Mouse (Mus musculus) hindbrain, embryonic 11.5 days (tissue): ENCODE measurements around the gene Tes3-ps. TPM values are rescaled to one million over a fixed set of nuclear protein-coding genes. Genes with fewer than 3 reads are reported as not detected.

ENCODE experiments used
- ATAC-seq: fragments of 200-750 bp; cut with Nextera tagmentation; 2 replicates; pipeline ENCODE4 v1.8.0; 2017; ENCODE audit warnings: mild to moderate bottlenecking, moderate TSS enrichment, moderate library complexity; ENCODE audit not compliant: low FRiP score
- DNase-seq: peaks from one replicate; pipeline ENCODE4 v3.0.0-alpha.2; 2015; ENCODE audit warnings: low spot score
- H3K27ac ChIP-seq: fragments of 300-500 bp; sonication (generic); 2 replicates; pipeline ENCODE4 v1.5.1; 2014; ENCODE audit warnings: mild to moderate bottlenecking, low read depth, low read length
- H3K27me3 ChIP-seq: fragments of 300-500 bp; sonication (generic); 2 replicates; pipeline ENCODE4 v1.6.1; 2014; ENCODE audit warnings: mild to moderate bottlenecking, low read length, moderate library complexity, mixed read lengths; ENCODE audit not compliant: control insufficient read depth, insufficient read depth
- H3K36me3 ChIP-seq: fragments of 300-500 bp; sonication (generic); 2 replicates; pipeline ENCODE4 v1.6.1; 2014; ENCODE audit warnings: mild to moderate bottlenecking, low read length, moderate library complexity, mixed read lengths; ENCODE audit not compliant: control insufficient read depth, insufficient read depth
- H3K4me1 ChIP-seq: fragments of 300-500 bp; sonication (generic); replicated peaks from 2 replicates; pipeline ENCODE4 v1.6.1; 2014; ENCODE audit warnings: low read length, mixed read lengths; ENCODE audit not compliant: control insufficient read depth, insufficient read depth
- H3K4me2 ChIP-seq: fragments of 300-500 bp; sonication (generic); replicated peaks from 2 replicates; pipeline ENCODE4 v1.6.1; 2014; ENCODE audit warnings: mild to moderate bottlenecking, low read depth, low read length
- H3K4me3 ChIP-seq: fragments of 300-500 bp; sonication (generic); 2 replicates; pipeline ENCODE4 v1.5.1; 2014; ENCODE audit warnings: low read depth, low read length
- H3K9ac ChIP-seq: fragments of 300-500 bp; sonication (generic); 2 replicates; pipeline ENCODE4 v1.6.1; 2014; ENCODE audit warnings: low read depth, low read length
- H3K9me3 ChIP-seq: fragments of 300-500 bp; sonication (generic); 2 replicates; pipeline ENCODE4 v1.6.1; 2016; ENCODE audit warnings: low read length; ENCODE audit not compliant: control insufficient read depth
- whole genome bisulfite sequencing: fragments of 180-500 bp; shearing (Covaris S2); extraction: QIAGEN DNeasy Blood & Tissue Kit; methylation state at CpG from one replicate; pipeline ENCODE4 v1.1.7; 2014; 5-methylcytosine and 5-hydroxymethylcytosine counted together
- polyA plus RNA-seq: library from polyadenylated mRNA; unstranded; fragments of >200 nt; fragmentation: Nextera tagmentation; extraction: Ambion mirVana; gene quantifications from 2 replicates; pipeline ENCODE4 v1.2.1, GENCODE M21; 2014

Gene Tes3-ps
- polyA plus RNA-seq, 1 experiment from 2014 or later, result 0.65 TPM

DNA sequence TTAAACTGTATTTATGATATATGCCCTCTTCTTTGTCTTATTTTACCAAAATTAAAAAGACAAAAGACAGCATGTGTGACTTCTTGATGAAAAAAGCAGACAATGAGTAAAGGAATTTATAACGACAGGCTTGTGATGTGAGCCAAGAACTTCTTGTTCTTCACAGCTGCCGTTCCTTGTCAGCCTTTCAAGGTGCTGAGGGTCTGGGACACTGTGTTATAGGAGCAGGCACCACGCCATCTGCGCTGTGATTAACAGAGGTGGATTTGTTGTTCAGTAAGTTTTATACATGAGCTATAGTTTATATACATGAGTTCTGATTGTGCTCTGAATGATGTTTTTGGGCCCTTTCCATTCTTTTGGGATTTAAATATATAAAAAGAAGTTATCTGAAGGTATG lies 13.7 kb upstream of the Tes3-ps start:
- ATAC-seq (no peak), DNase-seq (no peak)
- H3K4me2 ChIP-seq, result no peak overlapping the region
- H3K36me3 ChIP-seq, result no peaks in the 10 kb centered on the region
- no peak overlapping the region for H3K27ac ChIP-seq
- 86% methylated on average over 4 of the region's 4 CpGs for WGBS
- no peaks in the 10 kb centered on the region for H3K9me3 ChIP-seq
- H3K4me3 ChIP-seq, result no peak overlapping the region
- no peak overlapping the region for H3K9ac ChIP-seq
- H3K27me3 ChIP-seq, result no peaks in the 10 kb centered on the region
- no peaks in the 10 kb centered on the region for H3K4me1 ChIP-seq

DNA sequence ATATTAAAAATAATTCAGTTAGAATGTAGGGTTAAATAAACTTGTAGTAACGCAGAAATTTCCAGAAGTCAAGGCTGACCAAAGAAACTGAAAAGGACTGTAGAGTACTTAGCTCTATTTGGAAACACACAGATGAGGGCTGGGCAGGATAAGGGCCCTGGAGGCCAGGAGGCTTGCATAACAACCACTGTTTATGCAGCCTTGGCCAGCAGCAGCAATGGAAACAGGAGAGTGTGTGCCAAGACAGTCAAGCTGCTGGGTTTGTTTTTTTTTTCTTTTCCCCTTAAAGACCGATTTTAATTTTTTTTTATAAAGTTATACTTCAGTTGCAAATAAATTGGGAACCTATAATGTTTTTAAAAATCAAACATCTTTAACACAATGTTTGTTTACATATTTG lies 13.1 kb upstream of the Tes3-ps start:
- H3K4me1 ChIP-seq, result no peaks in the 10 kb centered on the region
- no peak overlapping the region for H3K4me2 ChIP-seq
- WGBS, result 85% methylated on average over 2 of the region's 2 CpGs
- H3K9me3 ChIP-seq, result no peaks in the 10 kb centered on the region
- no peaks in the 10 kb centered on the region for H3K36me3 ChIP-seq
- DNase-seq (no peak), ATAC-seq (no peak)
- H3K27me3 ChIP-seq, result no peaks in the 10 kb centered on the region
- no peak overlapping the region for H3K9ac ChIP-seq
- no peak overlapping the region for H3K4me3 ChIP-seq
- no peak overlapping the region for H3K27ac ChIP-seq

DNA sequence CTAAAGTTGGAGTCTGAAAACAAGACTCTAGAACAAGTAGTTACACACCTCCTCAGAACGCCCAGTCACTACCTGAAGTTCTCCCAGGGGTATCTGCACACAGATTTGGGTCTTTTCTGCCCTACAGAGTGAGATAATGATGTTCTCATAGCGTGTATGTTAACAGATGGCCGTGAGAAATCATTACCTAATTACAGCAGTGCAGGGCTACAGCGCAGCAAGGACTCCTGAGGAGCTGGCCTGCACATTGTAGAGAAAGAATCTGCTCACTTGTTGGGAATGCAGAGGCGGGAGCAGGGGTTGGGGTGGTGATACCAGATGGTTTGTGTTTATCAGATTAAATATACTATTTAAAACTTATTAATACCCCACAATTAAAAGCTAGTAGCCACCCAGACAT lies 12.6 kb upstream of the Tes3-ps start:
- Histone ChIP-seq H3K9me3 (no peaks in the 10 kb centered on the region), H3K9ac (no peak overlapping the region), H3K4me1 (no peaks in the 10 kb centered on the region), H3K4me2 (no peak overlapping the region), H3K4me3 (no peak overlapping the region), H3K36me3 (no peaks in the 10 kb centered on the region), H3K27ac (no peak overlapping the region), H3K27me3 (no peaks in the 10 kb centered on the region)
- DNase-seq (no peak), ATAC-seq (no peak)
- WGBS, result 66% methylated on average over 5 of the region's 5 CpGs

DNA sequence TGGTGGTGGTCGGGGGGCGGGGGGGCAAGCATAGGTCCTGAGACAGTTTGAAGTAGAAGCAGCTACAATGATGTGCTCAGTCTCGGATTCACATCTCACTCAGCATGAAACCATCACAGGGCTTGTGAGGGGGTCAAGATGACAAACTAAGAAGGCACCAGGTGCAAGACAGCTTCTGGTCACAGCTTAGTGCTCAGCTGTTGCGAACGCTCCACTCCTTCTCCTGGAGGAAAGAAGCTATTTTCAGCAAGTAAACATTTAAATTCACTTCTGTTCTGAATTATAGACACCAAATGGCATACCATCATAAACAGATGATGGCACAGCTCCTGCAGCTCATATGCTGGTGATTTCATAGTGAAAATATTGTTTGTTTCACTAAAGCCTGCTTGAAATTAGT lies 7.7 kb upstream of the Tes3-ps start:
- Histone ChIP-seq H3K9me3 (no peaks in the 10 kb centered on the region), H3K36me3 (no peaks in the 10 kb centered on the region), H3K27ac (no peak overlapping the region), H3K27me3 (no peaks in the 10 kb centered on the region), H3K9ac (no peak overlapping the region), H3K4me2 (no peak overlapping the region), H3K4me1 (no peaks in the 10 kb centered on the region), H3K4me3 (no peak overlapping the region)
- DNase-seq (no peak), ATAC-seq (no peak)
- 87% methylated on average over 5 of the region's 5 CpGs for WGBS

DNA sequence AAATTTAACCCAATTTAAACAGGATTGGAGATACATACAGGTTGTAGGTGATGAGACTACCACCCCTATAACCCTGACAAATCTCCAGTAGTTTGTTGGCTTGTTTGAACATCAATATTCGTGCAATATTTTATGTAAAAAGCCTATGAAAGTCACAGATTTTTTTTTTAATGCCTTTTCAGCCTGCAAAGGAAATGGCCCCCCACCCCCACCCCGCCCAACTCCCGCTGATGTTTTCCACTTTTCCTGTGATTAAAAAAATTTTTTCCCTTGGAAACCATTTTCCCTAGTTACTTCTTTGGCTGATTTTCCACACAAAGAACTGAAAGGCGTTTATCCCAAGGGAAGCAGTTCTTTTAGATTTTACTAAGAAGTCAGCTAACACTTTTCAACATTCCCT lies 11.4 kb downstream of the Tes3-ps start, which contains the start of gene Ecm2:
Gene Ecm2 (plus strand): TSS at position 301 of the 400 bp plus-strand sequence.
- H3K27ac ChIP-seq, result no peak within 1 kb of the TSS
- DNase-seq, result no peak
- WGBS, result 52% methylated on average over 4 of the region's 4 CpGs

DNA sequence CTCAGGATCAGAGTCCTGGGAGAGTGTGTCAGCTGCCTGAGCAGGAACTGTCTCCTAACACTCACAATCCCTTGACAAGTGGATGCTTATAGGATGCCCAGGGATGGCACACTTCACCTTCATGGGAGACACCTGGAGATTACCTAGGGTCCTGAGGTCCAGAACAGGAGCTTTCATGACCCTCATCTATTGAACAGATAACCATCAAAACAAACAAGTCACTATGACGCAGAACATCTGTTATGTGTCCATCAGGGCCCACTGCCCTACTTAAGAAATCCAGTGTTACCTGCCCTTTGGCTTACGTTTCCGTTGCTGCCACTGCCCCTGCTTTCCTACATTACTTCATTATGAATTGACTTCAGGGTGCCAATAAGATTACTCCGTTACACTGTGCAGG lies 12.7 kb downstream of the Tes3-ps start:
- Histone ChIP-seq H3K9ac (no peak overlapping the region), H3K36me3 (no peaks in the 10 kb centered on the region), H3K4me2 (no peak overlapping the region), H3K9me3 (no peaks in the 10 kb centered on the region), H3K4me3 (no peak overlapping the region), H3K4me1 (no peaks in the 10 kb centered on the region), H3K27ac (no peak overlapping the region), H3K27me3 (no peaks in the 10 kb centered on the region)
- no peak for DNase-seq
- ATAC-seq, result no peak
- WGBS, result 88% methylated on average over 4 of the region's 4 CpGs

More for the DNA sequence above, 11.4 kb downstream of the Tes3-ps start, which contains the start of gene Ecm2:
- H3K4me1 ChIP-seq, result no peaks in the 10 kb centered on the region
- ATAC-seq, result no peak
- no peak within 1 kb of the TSS for H3K4me3 ChIP-seq
- no peak within 1 kb of the TSS for H3K9ac ChIP-seq
- H3K36me3 ChIP-seq, result no peaks in the 10 kb centered on the region
- no peaks in the 10 kb centered on the region for H3K9me3 ChIP-seq
- H3K27me3 ChIP-seq, result no peaks in the 10 kb centered on the region
- H3K4me2 ChIP-seq, result no peak within 1 kb of the TSS

DNA sequence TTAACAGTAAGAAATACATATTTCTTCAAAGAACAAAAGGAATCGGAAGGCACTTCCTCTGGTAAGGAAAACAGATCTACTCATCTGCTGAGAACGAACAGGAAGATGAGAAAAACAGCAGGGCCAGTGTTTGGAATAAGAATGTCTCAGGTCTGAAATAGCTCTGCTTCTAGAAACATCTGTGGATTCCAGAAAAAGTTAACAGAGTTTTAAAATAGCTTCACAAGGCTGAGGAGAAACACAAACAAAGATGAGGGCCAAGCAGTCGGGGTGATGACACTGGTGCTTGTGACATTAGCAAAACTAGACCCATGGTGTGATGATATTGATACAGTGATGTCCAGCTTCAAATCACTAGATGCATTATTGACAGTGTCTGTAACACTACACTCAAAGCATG lies 14.1 kb downstream of the Tes3-ps start:
- 79% methylated on average over 3 of the region's 3 CpGs for WGBS
- H3K4me1 ChIP-seq, result no peaks in the 10 kb centered on the region
- DNase-seq, result no peak
- no peak overlapping the region for H3K9ac ChIP-seq
- ATAC-seq, result no peak
- no peaks in the 10 kb centered on the region for H3K27me3 ChIP-seq
- no peak overlapping the region for H3K4me2 ChIP-seq
- no peaks in the 10 kb centered on the region for H3K9me3 ChIP-seq
- no peaks in the 10 kb centered on the region for H3K36me3 ChIP-seq
- H3K27ac ChIP-seq, result no peak overlapping the region
- H3K4me3 ChIP-seq, result no peak overlapping the region

DNA sequence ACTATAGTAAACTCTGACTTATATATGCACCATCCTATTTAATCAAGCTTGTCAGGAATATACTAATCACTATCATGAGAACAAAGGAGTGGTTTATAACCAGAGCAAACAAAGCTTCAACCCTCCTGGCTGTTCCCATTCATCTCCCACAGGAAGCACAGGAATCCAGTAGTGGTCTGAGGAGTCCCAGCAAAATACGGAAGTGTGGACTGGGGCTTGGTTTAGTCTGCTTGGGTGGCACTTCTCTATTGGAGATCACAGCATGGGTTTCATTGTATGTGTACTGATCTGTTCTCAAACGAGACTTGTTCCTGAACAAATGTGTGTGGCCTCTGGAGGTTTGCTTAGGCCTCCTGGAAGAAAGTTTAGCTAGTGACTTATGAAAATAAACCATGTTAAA lies 25.6 kb downstream of the Tes3-ps start:
- ATAC-seq, result no peak
- no peaks in the 10 kb centered on the region for H3K36me3 ChIP-seq

DNA sequence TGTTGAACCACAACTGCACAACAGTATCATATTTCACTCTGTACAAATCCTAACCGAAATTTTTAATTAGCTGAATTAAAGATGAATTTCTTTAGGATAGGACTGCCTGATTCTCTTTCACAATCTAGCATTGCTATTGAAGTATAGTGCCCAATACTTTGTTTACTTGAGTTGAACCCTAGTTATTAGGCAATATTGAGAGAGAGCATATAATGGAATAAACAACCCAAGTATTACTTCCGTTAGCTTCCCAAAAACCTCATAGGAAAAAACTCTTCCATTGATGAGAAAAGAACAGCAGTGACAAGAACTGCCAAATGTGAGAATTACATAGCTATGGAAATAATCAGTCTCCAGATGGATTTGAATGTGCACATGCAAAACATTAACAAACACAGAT lies 33.1 kb downstream of the Tes3-ps start:
- DNase-seq (no peak), ATAC-seq (no peak)
- Histone ChIP-seq H3K27me3 (no peaks in the 10 kb centered on the region), H3K4me2 (no peak overlapping the region), H3K4me1 (no peaks in the 10 kb centered on the region), H3K27ac (no peak overlapping the region), H3K36me3 (no peaks in the 10 kb centered on the region), H3K4me3 (no peak overlapping the region), H3K9me3 (no peaks in the 10 kb centered on the region), H3K9ac (no peak overlapping the region)
- WGBS, result 81% methylated on average over 2 of the region's 2 CpGs

More for the DNA sequence above, 25.6 kb downstream of the Tes3-ps start:
- no peak overlapping the region for H3K4me2 ChIP-seq
- H3K27me3 ChIP-seq, result no peaks in the 10 kb centered on the region
- H3K27ac ChIP-seq, result no peak overlapping the region
- H3K9ac ChIP-seq, result no peak overlapping the region
- H3K4me3 ChIP-seq, result no peak overlapping the region
- WGBS, result 42% methylated on average over 2 of the region's 2 CpGs
- H3K9me3 ChIP-seq, result no peaks in the 10 kb centered on the region
- DNase-seq, result no peak
- no peaks in the 10 kb centered on the region for H3K4me1 ChIP-seq
